Mouse (Mus musculus) small intestine, adult 2 months (tissue): ENCODE data around the gene Pan3.

Experiments
- CTCF ChIP-seq: fragments of 200-500 bp; IDR thresholded peaks from 2 replicates; pipeline ENCODE4 v1.5.1; 2012; ENCODE audit warnings: low read depth, mild to moderate bottlenecking, control low read depth, inconsistent platforms, low read length, moderate library complexity, mixed read lengths; ENCODE audit not compliant: insufficient replicate concordance, insufficient read length; ENCODE audit errors: extremely low read depth
- POLR2A ChIP-seq: fragments of 200-500 bp; IDR thresholded peaks from 2 replicates; pipeline ENCODE4 v1.6.1; 2012; ENCODE audit warnings: low read depth, mild to moderate bottlenecking, control low read depth, inconsistent platforms, low read length, moderate library complexity

- TF ChIP-seq POLR2A (no peak), CTCF (no peak)
Measured at GRCm38 (mm10) chr5:147577003-147577402, 147.0 kb downstream of the Pan3 start.
